Mouse (Mus musculus) midbrain, embryonic 12.5 days (tissue): ENCODE measurements around the gene Hpn. TPM values are rescaled to one million over a fixed set of nuclear protein-coding genes. Genes with fewer than 3 reads are reported as not detected.

Experiments
- ATAC-seq: fragments of 200-750 bp; cut with Nextera tagmentation; 2 replicates; pipeline ENCODE4 v1.8.0; 2017; ENCODE audit warnings: low read depth, moderate TSS enrichment, moderate library complexity; ENCODE audit not compliant: low FRiP score
- H3K27ac ChIP-seq: fragments of 300-500 bp; sonication (generic); replicated peaks from 2 replicates; pipeline ENCODE4 v1.5.1; 2016; ENCODE audit warnings: mild to moderate bottlenecking
- H3K27me3 ChIP-seq: fragments of 300-500 bp; sonication (generic); 2 replicates; pipeline ENCODE4 v1.6.1; 2016; ENCODE audit warnings: mild to moderate bottlenecking
- H3K36me3 ChIP-seq: fragments of 300-500 bp; sonication (generic); 2 replicates; pipeline ENCODE4 v1.6.1; 2016
- H3K4me1 ChIP-seq: fragments of 300-500 bp; sonication (generic); 2 replicates; pipeline ENCODE4 v1.6.1; 2016
- H3K4me2 ChIP-seq: fragments of 300-500 bp; sonication (generic); replicated peaks from 2 replicates; pipeline ENCODE4 v1.6.1; 2016; ENCODE audit warnings: mild to moderate bottlenecking, moderate library complexity
- H3K4me3 ChIP-seq: fragments of 300-500 bp; sonication (generic); 2 replicates; pipeline ENCODE4 v1.5.1; 2016; ENCODE audit warnings: mild to moderate bottlenecking
- H3K9ac ChIP-seq: fragments of 300-500 bp; sonication (generic); replicated peaks from 2 replicates; pipeline ENCODE4 v1.6.1; 2016; ENCODE audit warnings: mild to moderate bottlenecking, moderate library complexity
- H3K9me3 ChIP-seq: fragments of 300-500 bp; sonication (generic); 2 replicates; pipeline ENCODE4 v1.6.1; 2016; ENCODE audit warnings: mild to moderate bottlenecking
- WGBS: fragments of 180-500 bp; shearing (Covaris S2); methylation state at CpG from one replicate; pipeline ENCODE4 v1.1.7; 2016; 5-methylcytosine and 5-hydroxymethylcytosine counted together
- polyA plus RNA-seq: library from polyadenylated mRNA; unstranded; fragments of >200 nt; fragmentation: Nextera tagmentation; extraction: Ambion mirVana; gene quantifications from 2 replicates; pipeline ENCODE4 v1.2.1, GENCODE M21; 2016

The Hpn gene
- polyA plus RNA-seq, 1 experiment from 2014 or later: 0.41 TPM

DNA sequence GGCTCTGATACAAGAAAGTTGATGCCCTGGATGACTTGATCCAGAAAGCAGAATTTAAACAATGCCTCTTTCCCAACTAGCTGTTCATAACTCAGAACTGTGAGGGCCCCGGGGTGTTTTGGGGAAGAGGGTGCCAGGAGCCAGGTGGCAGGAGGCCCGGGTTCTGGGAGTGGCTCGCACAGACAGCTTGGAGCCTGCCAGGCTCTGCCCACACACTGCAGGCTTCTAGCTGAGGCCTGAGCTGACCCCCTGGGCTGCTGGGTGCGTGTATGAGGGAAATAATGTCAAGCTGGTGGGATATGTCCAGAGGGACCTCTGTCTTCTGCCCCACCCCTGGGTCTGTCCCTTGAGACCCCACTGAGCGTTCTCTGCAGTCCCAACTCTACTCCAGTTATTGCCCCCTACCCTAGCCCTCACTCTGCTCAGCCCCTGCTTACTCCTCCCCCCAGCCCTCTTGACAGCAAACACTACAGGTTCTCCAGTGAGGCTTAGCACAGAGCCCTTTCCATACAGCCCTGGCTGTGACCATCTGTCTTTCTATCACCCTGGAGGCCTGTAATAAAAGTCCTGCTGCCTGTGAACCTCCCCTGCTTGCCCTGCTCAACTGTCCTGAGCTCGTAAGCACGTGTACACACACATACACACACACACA, 40.9 kb downstream of the Hpn start:
- no peak for ATAC-seq
- Histone ChIP-seq H3K4me1 (no peaks in the 10 kb centered on the region), H3K4me3 (no peak overlapping the region), H3K36me3 (no peaks in the 10 kb centered on the region), H3K9me3 (no peaks in the 10 kb centered on the region), H3K27me3 (no peaks in the 10 kb centered on the region), H3K4me2 (no peak overlapping the region), H3K9ac (no peak overlapping the region), H3K27ac (no peak overlapping the region)
- WGBS: 68% methylated on average over 7 of the region's 7 CpGs

- Histone ChIP-seq H3K4me2 (no peak overlapping the region), H3K27me3 (no peaks in the 10 kb centered on the region), H3K36me3 (no peaks in the 10 kb centered on the region), H3K9ac (no peak overlapping the region), H3K4me3 (no peak overlapping the region), H3K4me1 (no peaks in the 10 kb centered on the region), H3K9me3 (no peaks in the 10 kb centered on the region), H3K27ac (no peak overlapping the region)
- ATAC-seq: no peak
Measured at GRCm38 (mm10) chr7:31073546-31073945, 41.5 kb downstream of the Hpn start.

- Histone ChIP-seq H3K4me2 (no peak overlapping the region), H3K4me1 (no peaks in the 10 kb centered on the region), H3K4me3 (no peak overlapping the region), H3K9me3 (no peaks in the 10 kb centered on the region), H3K27me3 (no peaks in the 10 kb centered on the region), H3K9ac (no peak overlapping the region), H3K27ac (no peak overlapping the region), H3K36me3 (no peaks in the 10 kb centered on the region)
- no peak for ATAC-seq
- WGBS: 60% methylated on average over 9 of the region's 9 CpGs
Measured at GRCm38 (mm10) chr7:31072326-31072725, 42.8 kb downstream of the Hpn start.

GRCm38 (mm10) chr7:31070324-31070723, 44.8 kb downstream of the Hpn start:
- no peak for ATAC-seq
- H3K4me3 ChIP-seq: no peak overlapping the region
- no peaks in the 10 kb centered on the region for H3K4me1 ChIP-seq

GRCm38 (mm10) chr7:31069491-31069890, 45.6 kb downstream of the Hpn start:
- Histone ChIP-seq H3K9me3 (no peaks in the 10 kb centered on the region), H3K4me2 (no peak overlapping the region), H3K9ac (no peak overlapping the region), H3K4me1 (no peaks in the 10 kb centered on the region), H3K27ac (no peak overlapping the region), H3K27me3 (no peaks in the 10 kb centered on the region), H3K4me3 (no peak overlapping the region), H3K36me3 (no peaks in the 10 kb centered on the region)
- ATAC-seq: no peak
- 89% methylated on average over 14 of the region's 14 CpGs for WGBS

More at GRCm38 (mm10) chr7:31070324-31070723, 44.8 kb downstream of the Hpn start:
- no peak overlapping the region for H3K4me2 ChIP-seq
- H3K9me3 ChIP-seq: no peaks in the 10 kb centered on the region
- no peaks in the 10 kb centered on the region for H3K36me3 ChIP-seq
- H3K27me3 ChIP-seq: no peaks in the 10 kb centered on the region
- H3K27ac ChIP-seq: no peak overlapping the region
- WGBS: 83% methylated on average over 6 of the region's 6 CpGs
- no peak overlapping the region for H3K9ac ChIP-seq

GRCm38 (mm10) chr7:31067836-31068235, 47.3 kb downstream of the Hpn start:
- 51% methylated on average over 5 of the region's 5 CpGs for WGBS
- Histone ChIP-seq H3K9me3 (no peaks in the 10 kb centered on the region), H3K27ac (no peak overlapping the region), H3K9ac (no peak overlapping the region), H3K36me3 (no peaks in the 10 kb centered on the region), H3K4me1 (no peaks in the 10 kb centered on the region), H3K27me3 (no peaks in the 10 kb centered on the region), H3K4me2 (no peak overlapping the region), H3K4me3 (no peak overlapping the region)
- ATAC-seq: no peak

DNA sequence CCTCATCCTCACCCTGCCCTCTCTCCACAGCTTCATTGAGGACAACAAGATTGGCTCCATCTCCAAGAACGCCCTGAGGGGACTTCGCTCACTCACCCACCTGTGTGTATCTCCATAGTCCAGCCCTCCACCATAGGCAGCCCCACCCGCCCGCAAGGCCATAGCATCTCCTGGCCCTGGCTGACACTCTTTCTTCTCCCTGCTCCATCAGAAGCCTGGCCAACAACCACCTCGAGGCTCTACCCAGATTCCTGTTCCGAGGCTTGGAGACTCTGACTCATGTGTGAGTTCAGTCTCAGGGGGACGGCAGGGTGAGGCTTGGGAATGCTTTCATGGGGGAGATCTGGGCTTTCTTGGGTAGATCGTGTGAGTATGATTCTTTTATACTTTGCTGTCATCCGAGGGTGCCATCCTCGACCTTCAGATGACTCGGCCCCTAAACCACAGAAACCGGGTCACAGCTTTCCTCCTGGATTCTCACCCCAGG, 52.0 kb downstream of the Hpn start:
- Histone ChIP-seq H3K4me1 (no peaks in the 10 kb centered on the region), H3K9me3 (no peaks in the 10 kb centered on the region), H3K27ac (no peak overlapping the region), H3K4me3 (no peak overlapping the region), H3K4me2 (no peak overlapping the region), H3K36me3 (no peaks in the 10 kb centered on the region), H3K9ac (no peak overlapping the region), H3K27me3 (no peaks in the 10 kb centered on the region)
- no peak for ATAC-seq
- WGBS: 89% methylated on average over 12 of the region's 12 CpGs

DNA sequence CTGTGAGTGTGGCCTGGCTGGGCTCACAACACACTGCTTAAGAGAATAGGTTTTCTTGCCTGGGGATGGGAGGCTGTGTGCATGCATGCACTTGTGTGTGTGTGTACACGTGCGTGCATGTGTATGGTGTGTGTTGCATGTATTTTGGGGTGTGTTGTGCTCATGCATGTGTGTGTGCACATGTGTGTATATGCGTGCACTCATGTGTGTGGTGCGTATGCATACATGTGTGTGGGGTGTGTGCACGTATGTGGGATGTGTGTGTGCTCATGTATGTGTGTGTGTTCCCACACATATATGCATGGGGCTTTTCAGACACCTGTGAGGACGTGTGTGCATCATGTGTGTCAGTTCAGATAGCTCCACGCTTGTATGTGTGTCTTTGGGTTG, 54.5 kb downstream of the Hpn start:
- no peaks in the 10 kb centered on the region for H3K27me3 ChIP-seq
- no peak overlapping the region for H3K4me2 ChIP-seq
- no peak overlapping the region for H3K9ac ChIP-seq
- 87% methylated on average over 7 of the region's 7 CpGs for WGBS
- H3K4me1 ChIP-seq: peaks cover 2% of the 10 kb centered on the region
- ATAC-seq: no peak
- H3K9me3 ChIP-seq: no peaks in the 10 kb centered on the region
- H3K4me3 ChIP-seq: no peak overlapping the region
- H3K36me3 ChIP-seq: no peaks in the 10 kb centered on the region
- no peak overlapping the region for H3K27ac ChIP-seq

- H3K4me2 ChIP-seq: no peak overlapping the region
- 0 out of 2 replicates have a peak, but pooled peaks have one; percentile 24 for ATAC-seq
- no peaks in the 10 kb centered on the region for H3K9me3 ChIP-seq
- H3K4me1 ChIP-seq: peaks cover 7% of the 10 kb centered on the region
- H3K4me3 ChIP-seq: no peak overlapping the region
- H3K9ac ChIP-seq: no peak overlapping the region
- no peaks in the 10 kb centered on the region for H3K36me3 ChIP-seq
- WGBS: 59% methylated on average over 11 of the region's 11 CpGs
- H3K27ac ChIP-seq: no peak overlapping the region
- peaks cover 5% of the 10 kb centered on the region for H3K27me3 ChIP-seq
Measured at GRCm38 (mm10) chr7:31059919-31060620, 55.0 kb downstream of the Hpn start.

DNA sequence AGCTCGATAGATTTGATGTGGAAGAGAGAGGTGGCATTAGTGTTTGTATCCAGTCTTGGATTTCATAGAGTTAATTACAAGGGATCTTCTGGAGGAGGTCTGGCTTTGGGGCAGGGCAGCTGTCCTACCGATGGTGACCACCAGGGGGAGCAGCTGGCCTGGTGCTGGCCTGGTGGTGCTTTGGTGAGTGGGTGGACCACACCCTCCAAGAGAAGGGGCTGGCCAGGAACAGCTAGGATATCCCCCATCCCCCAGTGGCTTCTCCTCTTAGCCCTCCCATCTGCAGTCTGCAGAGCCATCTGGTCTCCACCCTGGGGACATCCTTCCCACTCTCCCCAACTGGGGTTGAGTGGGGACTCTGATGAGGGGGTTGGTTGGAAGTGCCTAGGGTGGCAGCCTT, 56.0 kb downstream of the Hpn start, which contains the start of gene Lgi4:
Gene Lgi4 (plus strand): TSS at position 235 of the 400 bp plus-strand sequence.
- 2% methylated on average over 2 of the region's 2 CpGs for WGBS
- Histone ChIP-seq H3K36me3 (no peaks in the 10 kb centered on the region), H3K4me1 (peaks cover 12% of the 10 kb centered on the region), H3K27ac (no peak within 1 kb of the TSS), H3K4me2 (no peak within 1 kb of the TSS), H3K27me3 (peaks cover 14% of the 10 kb centered on the region), H3K4me3 (no peak within 1 kb of the TSS), H3K9me3 (no peaks in the 10 kb centered on the region), H3K9ac (no peak within 1 kb of the TSS)
- peak; percentile 79 for ATAC-seq

- Histone ChIP-seq H3K36me3 (no peaks in the 10 kb centered on the region), H3K9me3 (no peaks in the 10 kb centered on the region)
- 87% methylated on average over 6 of the region's 6 CpGs for WGBS
Measured at GRCm38 (mm10) chr7:31058211-31058610, 56.9 kb downstream of the Hpn start.

DNA sequence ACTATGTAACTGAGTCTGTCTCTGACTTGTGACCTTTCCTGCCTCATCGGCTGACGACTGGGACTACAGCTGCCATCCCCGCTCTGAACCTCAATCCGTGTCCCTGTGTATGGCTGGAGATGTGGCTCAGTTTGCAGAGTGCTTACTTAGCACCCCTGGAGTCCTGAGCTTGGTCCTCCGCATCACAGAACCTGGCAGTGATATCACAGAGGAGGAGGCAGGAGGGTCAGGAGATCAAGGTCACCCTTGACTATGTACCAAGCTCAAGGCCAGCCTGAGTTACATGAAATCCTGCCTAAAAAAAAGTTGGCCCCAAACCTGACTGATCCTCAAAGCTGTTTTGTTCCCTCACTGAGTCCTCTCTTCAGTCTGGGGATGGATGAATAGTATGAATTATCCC, 57.4 kb downstream of the Hpn start:
- ATAC-seq: no peak
- WGBS: 79% methylated on average over 5 of the region's 5 CpGs

More at GRCm38 (mm10) chr7:31058211-31058610, 56.9 kb downstream of the Hpn start:
- Histone ChIP-seq H3K9ac (no peak overlapping the region), H3K27me3 (peaks cover 23% of the 10 kb centered on the region), H3K27ac (no peak overlapping the region), H3K4me3 (no peak overlapping the region), H3K4me1 (peaks cover 16% of the 10 kb centered on the region), H3K4me2 (no peak overlapping the region)
- no peak for ATAC-seq

More for the DNA sequence above, 57.4 kb downstream of the Hpn start:
- peaks cover 28% of the 10 kb centered on the region for H3K27me3 ChIP-seq
- no peaks in the 10 kb centered on the region for H3K9me3 ChIP-seq
- H3K9ac ChIP-seq: no peak overlapping the region
- peaks cover 21% of the 10 kb centered on the region for H3K4me1 ChIP-seq
- H3K4me2 ChIP-seq: no peak overlapping the region
- H3K4me3 ChIP-seq: no peak overlapping the region
- H3K27ac ChIP-seq: no peak overlapping the region
- H3K36me3 ChIP-seq: no peaks in the 10 kb centered on the region
